Mouse (Mus musculus): ENCODE measurements at regions not wholly inside any gene's neighbourhood (a gene's known extent, or its start where the extent isn't known, plus 50 kb on each side); places are given as distances from the start of the nearest gene placed in this dataset.
A peak's percentile ranks its signal among the peaks of the same experiment; 100 is the strongest.

GRCm38 (mm10) chr2:170219161-170219581, 71.3 kb upstream of the Zfp217 start:
- no peak for DNase-seq (ENCODE audit: low spot score)

- DNase-seq (ENCODE audit: low spot score) = no peak
Observed at GRCm38 (mm10) chr2:170218230-170219044, 70.5 kb upstream of the Zfp217 start.

- DNase-seq (ENCODE audit: low spot score) = no peak
Observed at GRCm38 (mm10) chr2:170216311-170216710, 68.4 kb upstream of the Zfp217 start.

GRCm38 (mm10) chr2:170209121-170209520, 61.2 kb upstream of the Zfp217 start:
- peak; percentile 58 for DNase-seq (ENCODE audit: low spot score)

- peak; percentile 36 for DNase-seq (ENCODE audit: low spot score)
Observed at GRCm38 (mm10) chr2:170207878-170208277, 60.0 kb upstream of the Zfp217 start.

- no peak for DNase-seq (ENCODE audit: low spot score)
Observed at GRCm38 (mm10) chr2:170207395-170207794, 59.5 kb upstream of the Zfp217 start.

- no peak for DNase-seq (ENCODE audit: low spot score)
Observed at GRCm38 (mm10) chr2:170206870-170207269, 59.0 kb upstream of the Zfp217 start.

- no peak for DNase-seq (ENCODE audit: low spot score)
Observed at GRCm38 (mm10) chr2:170206442-170206754, 58.5 kb upstream of the Zfp217 start.

- DNase-seq (ENCODE audit: low spot score) = no peak
Observed at GRCm38 (mm10) chr2:170205591-170206441, 57.9 kb upstream of the Zfp217 start.

GRCm38 (mm10) chr2:170204768-170205514, 57.0 kb upstream of the Zfp217 start:
- DNase-seq (ENCODE audit: low spot score) = no peak

GRCm38 (mm10) chr2:170203496-170203895, 55.6 kb upstream of the Zfp217 start:
- DNase-seq (ENCODE audit: low spot score) = no peak

- DNase-seq (ENCODE audit: low spot score) = no peak
Observed at GRCm38 (mm10) chr2:170201816-170202371, 54.0 kb upstream of the Zfp217 start.

All from testis, postnatal 14 days (tissue).